Mouse (Mus musculus): Measurements from ENCODE around the gene Krt8. TPM values are rescaled to one million over a fixed set of nuclear protein-coding genes. Genes with fewer than 3 reads are reported as not detected.
"Not testable (repeated sequence)": the region's sequence is repeated elsewhere in the genome, so short reads cannot be mapped to it uniquely, and the experiment has no call there.

The Krt8 gene
- polyA plus RNA-seq, 1 experiment from 2014 or later = 184 TPM

DNA sequence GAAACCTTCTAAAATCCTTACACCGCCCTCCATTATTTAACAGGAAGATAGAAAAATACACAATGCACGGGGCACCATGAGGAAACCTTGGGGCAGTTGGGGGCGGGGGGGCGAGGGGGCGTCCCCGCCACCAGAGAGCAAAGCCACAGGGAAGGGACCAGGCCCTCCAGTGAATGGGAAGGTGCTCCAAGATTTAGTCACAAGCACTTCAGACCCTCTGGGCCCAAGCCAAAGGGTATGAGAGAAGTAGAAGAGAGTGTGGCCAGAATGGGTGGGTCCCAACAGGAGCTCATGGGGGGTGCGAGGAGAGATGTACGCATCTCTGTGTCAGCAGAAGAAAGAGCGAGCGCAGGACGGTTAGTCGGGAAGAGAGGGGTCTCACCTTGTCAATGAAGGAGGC, 766 bp downstream of the Krt8 start:
- Histone ChIP-seq H3K4me2 (replicated peaks; ENCODE audit: low read depth, low read length) (peak overlapping the region; percentile 53), H3K4me1 (ENCODE audit: control insufficient read depth, insufficient read depth, low read length) (0 out of 2 replicates have a peak, but pooled peaks cover 2% of the 10 kb centered on the region), H3K4me3 (ENCODE audit: low read length) (peak overlapping the region; percentile 42), H3K9me3 (ENCODE audit: control insufficient read depth, low read length) (no peaks in the 10 kb centered on the region), H3K36me3 (ENCODE audit: control insufficient read depth, insufficient read depth, low read length) (no peaks in the 10 kb centered on the region), H3K27me3 (ENCODE audit: control insufficient read depth, insufficient read depth, low read length) (peaks cover 28% of the 10 kb centered on the region), H3K9ac (ENCODE audit: low read depth, low read length) (peak overlapping the region; percentile 58; the same call in 1 of the 2 replicates), H3K27ac (ENCODE audit: low read depth, low read length) (no peak overlapping the region)
- no peak for ATAC-seq (ENCODE audit: low FRiP score, low TSS enrichment)
- WGBS = 17% methylated on average over 12 of the region's 12 CpGs

DNA sequence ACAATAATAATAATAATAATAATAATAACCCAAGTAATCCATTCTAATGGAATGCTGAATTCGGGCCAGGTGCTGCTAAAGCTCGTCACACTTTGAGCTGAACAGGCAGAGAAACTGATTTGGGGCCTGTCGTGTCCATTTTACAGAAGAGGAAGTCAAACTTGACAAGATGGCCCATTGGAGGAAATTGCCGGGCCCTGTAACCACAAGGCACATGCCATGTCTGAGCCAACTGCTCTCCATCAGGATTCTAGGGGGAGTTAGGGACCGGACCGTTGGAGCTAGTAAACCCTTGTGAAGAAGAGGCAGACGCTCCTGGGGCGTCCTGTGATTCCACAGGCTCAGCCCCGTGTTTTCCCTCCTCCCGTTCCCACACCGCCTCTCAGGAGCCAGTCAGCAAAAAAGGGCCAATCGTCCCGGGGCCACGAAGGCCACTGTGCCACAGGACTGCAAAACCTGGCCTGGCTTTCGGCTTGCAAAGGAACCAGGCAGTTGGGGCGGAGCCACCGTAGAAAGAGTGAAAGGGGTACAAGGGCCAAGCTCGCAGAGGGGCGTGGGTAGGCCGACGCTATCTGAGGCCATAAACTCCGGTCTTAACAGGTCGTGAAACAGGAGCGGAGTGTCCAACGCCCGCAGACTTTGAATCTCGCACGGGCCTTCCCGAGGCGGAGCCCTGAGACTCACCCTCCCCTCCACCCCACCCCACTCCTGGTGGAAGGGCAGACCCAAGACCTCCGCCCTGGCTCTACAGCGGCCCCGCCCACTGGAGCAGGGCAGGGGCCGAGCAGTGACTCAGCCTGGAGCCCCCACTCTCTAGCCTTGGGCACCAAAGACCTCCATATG, 1.4 kb downstream of the Krt8 start:
- Histone ChIP-seq H3K4me3 (ENCODE audit: low read length) (peak overlapping the region; percentile 42), H3K27ac (ENCODE audit: low read depth, low read length) (0 out of 2 replicates have a peak overlapping the region, but pooled peaks have one; percentile 30), H3K9ac (ENCODE audit: low read depth, low read length) (peak overlapping the region; percentile 58; the same call in 1 of the 2 replicates), H3K9me3 (ENCODE audit: control insufficient read depth, low read length) (no peaks in the 10 kb centered on the region), H3K4me1 (ENCODE audit: control insufficient read depth, insufficient read depth, low read length) (0 out of 2 replicates have a peak, but pooled peaks cover 2% of the 10 kb centered on the region), H3K27me3 (ENCODE audit: control insufficient read depth, insufficient read depth, low read length) (peaks cover 28% of the 10 kb centered on the region), H3K36me3 (ENCODE audit: control insufficient read depth, insufficient read depth, low read length) (no peaks in the 10 kb centered on the region; the same call in 1 of the 2 replicates), H3K4me2 (replicated peaks; ENCODE audit: low read depth, low read length) (peak overlapping the region; percentile 53)
- WGBS = 2% methylated on average over 34 of the region's 34 CpGs
- ATAC-seq (ENCODE audit: low FRiP score, low TSS enrichment) = peak; percentile 85

DNA sequence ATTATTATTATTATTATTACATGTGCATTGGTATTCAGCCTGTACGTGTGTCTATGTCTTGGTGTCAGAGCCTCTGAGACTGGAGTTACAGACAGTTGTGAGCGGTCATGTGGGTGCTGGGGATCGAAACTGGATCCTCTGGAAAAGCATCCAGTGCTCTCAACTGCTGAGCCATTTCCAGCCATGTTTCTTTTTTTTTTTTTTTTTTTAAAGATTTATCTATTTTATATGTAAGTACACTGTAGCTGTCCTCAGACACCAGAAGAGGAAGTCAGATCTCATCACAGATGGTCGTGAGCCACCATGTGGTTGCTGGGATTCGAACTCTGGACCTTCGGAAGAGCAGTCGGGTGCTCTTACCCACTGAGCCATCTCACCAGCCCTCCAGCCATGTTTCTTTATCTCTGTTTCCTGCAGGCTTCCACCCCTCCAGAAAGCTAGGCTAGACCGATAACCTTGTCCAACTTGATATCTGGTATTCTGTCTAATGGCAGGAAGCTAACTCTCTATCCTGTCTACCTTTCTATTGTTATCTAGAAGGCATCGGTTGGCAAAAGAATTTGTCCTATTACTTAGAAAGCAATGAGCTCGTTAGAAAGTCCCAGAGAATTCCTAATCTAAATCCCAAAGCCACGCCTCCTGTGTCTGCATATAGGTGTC, 4.5 kb downstream of the Krt8 start:
- 89% methylated on average over 11 of the region's 11 CpGs for WGBS
- no peak overlapping the region for H3K27ac ChIP-seq (ENCODE audit: low read depth, low read length)
- H3K9ac ChIP-seq (ENCODE audit: low read depth, low read length) = no peak overlapping the region
- H3K4me1 ChIP-seq (ENCODE audit: control insufficient read depth, insufficient read depth, low read length) = 0 out of 2 replicates have a peak, but pooled peaks cover 2% of the 10 kb centered on the region
- no peaks in the 10 kb centered on the region; the same call in 1 of the 2 replicates for H3K36me3 ChIP-seq (ENCODE audit: control insufficient read depth, insufficient read depth, low read length)
- ATAC-seq (ENCODE audit: low FRiP score, low TSS enrichment) = no peak
- no peak overlapping the region for H3K4me3 ChIP-seq (ENCODE audit: low read length)
- no peak overlapping the region for H3K4me2 ChIP-seq (replicated peaks; ENCODE audit: low read depth, low read length)
- H3K27me3 ChIP-seq (ENCODE audit: control insufficient read depth, insufficient read depth, low read length) = peaks cover 22% of the 10 kb centered on the region
- H3K9me3 ChIP-seq (ENCODE audit: control insufficient read depth, low read length) = peaks cover 4% of the 10 kb centered on the region; the same call in 1 of the 2 replicates

DNA sequence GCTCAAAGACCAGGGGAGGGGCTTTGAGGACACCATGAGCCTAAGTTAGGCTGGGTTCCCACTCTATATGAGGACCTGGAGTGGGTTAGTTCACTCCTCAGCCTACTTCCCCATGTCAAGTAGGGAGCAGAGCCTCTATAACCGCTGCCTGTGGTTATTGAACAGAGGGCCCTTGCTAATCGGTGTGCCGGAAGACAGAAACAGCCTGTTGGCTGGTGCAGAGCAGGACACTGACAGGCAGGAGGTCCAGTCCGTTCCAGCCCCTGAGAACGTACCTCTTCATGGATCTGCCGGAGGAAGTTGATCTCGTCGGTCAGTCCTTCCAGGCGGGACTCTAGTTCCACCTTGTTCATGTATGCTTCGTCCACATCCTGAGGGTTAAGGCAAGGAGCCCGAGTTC, 5.1 kb downstream of the Krt8 start:
- 89% methylated on average over 11 of the region's 11 CpGs for WGBS
- Histone ChIP-seq H3K4me1 (ENCODE audit: control insufficient read depth, insufficient read depth, low read length) (0 out of 2 replicates have a peak, but pooled peaks cover 2% of the 10 kb centered on the region), H3K27me3 (ENCODE audit: control insufficient read depth, insufficient read depth, low read length) (peaks cover 15% of the 10 kb centered on the region), H3K9ac (ENCODE audit: low read depth, low read length) (no peak overlapping the region), H3K27ac (ENCODE audit: low read depth, low read length) (no peak overlapping the region), H3K36me3 (ENCODE audit: control insufficient read depth, insufficient read depth, low read length) (no peaks in the 10 kb centered on the region; the same call in 1 of the 2 replicates), H3K4me3 (ENCODE audit: low read length) (no peak overlapping the region), H3K9me3 (ENCODE audit: control insufficient read depth, low read length) (peaks cover 4% of the 10 kb centered on the region; the same call in 1 of the 2 replicates), H3K4me2 (replicated peaks; ENCODE audit: low read depth, low read length) (no peak overlapping the region)
- ATAC-seq (ENCODE audit: low FRiP score, low TSS enrichment) = no peak

DNA sequence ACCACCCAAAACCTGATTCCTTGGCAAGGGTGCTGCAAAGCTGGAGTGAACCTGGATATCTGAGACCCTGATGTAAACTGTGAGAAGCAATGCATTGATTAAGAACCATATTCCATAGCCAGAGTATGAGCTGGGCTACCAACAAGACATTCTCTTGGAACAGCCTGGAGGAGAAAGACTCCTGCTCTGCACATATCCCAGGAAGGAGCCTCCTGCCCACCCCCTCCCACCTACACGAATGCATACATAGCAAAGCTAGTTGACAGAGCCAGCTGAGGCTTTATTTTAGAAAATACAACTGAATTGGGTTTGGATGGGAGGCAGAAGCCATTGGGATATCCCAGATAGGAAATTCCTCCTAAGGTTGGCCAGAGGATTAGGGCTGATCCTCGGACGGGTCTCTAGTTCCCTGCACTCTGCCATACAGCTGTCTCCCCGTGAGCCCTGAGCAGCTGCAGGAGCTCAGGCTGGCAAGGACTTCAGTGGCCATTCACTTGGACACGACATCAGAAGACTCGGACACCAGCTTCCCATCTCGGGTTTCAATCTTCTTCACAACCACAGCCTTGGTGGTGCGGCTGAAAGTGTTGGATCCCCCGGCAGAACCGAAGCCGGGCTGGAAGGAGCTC, 7.7 kb downstream of the Krt8 start:
- ATAC-seq (ENCODE audit: low FRiP score, low TSS enrichment); H3K4me1 ChIP-seq (ENCODE audit: control insufficient read depth, insufficient read depth, low read length); H3K4me2 ChIP-seq (replicated peaks; ENCODE audit: low read depth, low read length); H3K4me3 ChIP-seq (ENCODE audit: low read length); H3K9me3 ChIP-seq (ENCODE audit: control insufficient read depth, low read length); H3K27ac ChIP-seq (ENCODE audit: low read depth, low read length); H3K9ac ChIP-seq (ENCODE audit: low read depth, low read length); H3K27me3 ChIP-seq (ENCODE audit: control insufficient read depth, insufficient read depth, low read length); H3K36me3 ChIP-seq (ENCODE audit: control insufficient read depth, insufficient read depth, low read length): not testable (repeated sequence)
- 63% methylated on average over 11 of the region's 11 CpGs for whole genome bisulfite sequencing

DNA sequence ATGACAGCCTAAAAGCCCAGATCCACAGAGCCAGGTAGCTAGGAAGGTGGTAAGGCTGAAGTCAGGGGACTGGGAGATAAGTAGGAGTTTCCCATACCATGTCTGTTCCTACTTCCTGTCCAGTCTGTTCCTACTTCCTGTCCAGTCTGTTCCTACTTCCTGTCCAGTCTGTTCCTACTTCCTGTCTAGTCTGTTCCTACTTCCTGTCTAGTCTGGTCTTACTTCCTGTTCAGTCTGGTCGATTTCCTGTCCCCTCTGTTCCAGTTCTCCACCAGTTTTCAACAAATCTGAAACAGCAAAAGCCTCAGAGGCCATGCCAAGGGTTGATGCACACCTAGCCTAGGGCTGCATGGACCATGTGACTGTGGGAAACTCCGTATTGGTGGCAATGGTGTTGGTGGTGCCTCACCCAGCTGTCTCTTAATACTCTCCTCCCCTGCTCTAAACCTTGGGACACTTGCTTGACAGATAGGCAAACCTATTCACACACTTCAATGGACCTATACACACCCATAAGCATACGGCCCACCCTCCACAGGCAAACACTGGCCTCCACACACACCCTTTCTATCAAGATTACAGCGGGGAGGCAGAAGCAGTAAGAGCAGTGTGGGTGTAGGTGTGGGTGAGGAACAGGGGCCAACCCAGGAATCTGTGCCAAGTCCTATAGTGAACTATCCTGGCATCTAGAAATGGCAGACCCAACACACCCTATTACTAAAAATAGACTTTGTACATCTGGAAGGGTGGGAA, 8.6 kb downstream of the Krt8 start:
- Histone ChIP-seq H3K4me2 (replicated peaks; ENCODE audit: low read depth, low read length) (no peak overlapping the region), H3K27me3 (ENCODE audit: control insufficient read depth, insufficient read depth, low read length) (no peaks in the 10 kb centered on the region), H3K4me1 (ENCODE audit: control insufficient read depth, insufficient read depth, low read length) (no peaks in the 10 kb centered on the region), H3K9ac (ENCODE audit: low read depth, low read length) (no peak overlapping the region), H3K36me3 (ENCODE audit: control insufficient read depth, insufficient read depth, low read length) (no peaks in the 10 kb centered on the region; the same call in 1 of the 2 replicates), H3K27ac (ENCODE audit: low read depth, low read length) (no peak overlapping the region), H3K4me3 (ENCODE audit: low read length) (no peak overlapping the region), H3K9me3 (ENCODE audit: control insufficient read depth, low read length) (peaks cover 4% of the 10 kb centered on the region; the same call in 1 of the 2 replicates)
- no peak for ATAC-seq (ENCODE audit: low FRiP score, low TSS enrichment)
- WGBS = 85% methylated on average over 4 of the region's 4 CpGs

DNA sequence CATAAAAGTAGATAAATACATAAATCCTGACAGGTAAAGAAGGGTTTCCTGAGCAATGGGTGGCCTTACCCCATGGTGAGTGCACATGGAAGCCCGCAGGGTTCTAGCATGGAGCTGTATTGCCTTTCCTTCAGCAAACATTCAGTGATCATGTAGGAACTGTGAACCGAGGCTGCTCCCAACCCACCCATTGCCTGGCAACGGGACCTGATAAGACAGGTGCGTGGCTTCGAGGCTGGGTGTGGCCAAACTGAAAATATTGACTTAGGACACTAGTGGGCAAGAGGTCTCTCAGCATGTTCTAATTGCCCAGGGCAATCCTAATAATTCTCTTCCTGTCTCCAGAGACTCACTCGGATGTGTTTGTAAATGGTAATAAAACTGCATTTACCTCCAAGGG, 9.9 kb downstream of the Krt8 start:
- Histone ChIP-seq H3K4me1 (ENCODE audit: control insufficient read depth, insufficient read depth, low read length) (no peaks in the 10 kb centered on the region), H3K9me3 (ENCODE audit: control insufficient read depth, low read length) (peaks cover 4% of the 10 kb centered on the region; the same call in 1 of the 2 replicates), H3K9ac (ENCODE audit: low read depth, low read length) (no peak overlapping the region), H3K27ac (ENCODE audit: low read depth, low read length) (no peak overlapping the region), H3K36me3 (ENCODE audit: control insufficient read depth, insufficient read depth, low read length) (no peaks in the 10 kb centered on the region; the same call in 1 of the 2 replicates), H3K27me3 (ENCODE audit: control insufficient read depth, insufficient read depth, low read length) (no peaks in the 10 kb centered on the region), H3K4me3 (ENCODE audit: low read length) (no peak overlapping the region), H3K4me2 (replicated peaks; ENCODE audit: low read depth, low read length) (no peak overlapping the region)
- 88% methylated on average over 6 of the region's 6 CpGs for WGBS
- ATAC-seq (ENCODE audit: low FRiP score, low TSS enrichment) = no peak

DNA sequence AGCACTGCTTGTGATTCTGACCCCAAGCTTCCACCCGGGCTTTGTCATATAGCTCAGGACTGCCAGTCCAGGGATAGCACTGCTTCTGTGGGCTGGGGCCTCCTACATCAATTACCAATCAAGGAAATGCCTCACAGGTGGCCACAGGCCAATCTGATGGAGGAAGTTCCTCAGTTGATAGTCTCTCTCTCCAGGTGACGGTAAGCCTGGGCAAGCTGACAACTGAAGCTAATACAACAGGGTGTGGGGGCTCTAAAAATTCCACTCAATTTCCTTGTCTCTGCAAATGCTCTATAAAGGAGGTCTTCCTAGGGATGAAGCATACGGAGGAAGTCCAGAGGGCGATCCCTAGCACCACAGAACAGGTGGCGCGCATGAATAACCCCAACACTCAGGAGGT, 13.3 kb downstream of the Krt8 start:
- no peak overlapping the region for H3K4me3 ChIP-seq (ENCODE audit: low read length)
- H3K9ac ChIP-seq (ENCODE audit: low read depth, low read length) = no peak overlapping the region
- H3K4me2 ChIP-seq (replicated peaks; ENCODE audit: low read depth, low read length) = no peak overlapping the region
- H3K27ac ChIP-seq (ENCODE audit: low read depth, low read length) = no peak overlapping the region
- H3K27me3 ChIP-seq (ENCODE audit: control insufficient read depth, insufficient read depth, low read length) = no peaks in the 10 kb centered on the region
- H3K4me1 ChIP-seq (ENCODE audit: control insufficient read depth, insufficient read depth, low read length) = no peaks in the 10 kb centered on the region
- no peak for ATAC-seq (ENCODE audit: low FRiP score, low TSS enrichment)
- 89% methylated on average over 6 of the region's 6 CpGs for WGBS
- peaks cover 4% of the 10 kb centered on the region; the same call in 1 of the 2 replicates for H3K9me3 ChIP-seq (ENCODE audit: control insufficient read depth, low read length)
- H3K36me3 ChIP-seq (ENCODE audit: control insufficient read depth, insufficient read depth, low read length) = no peaks in the 10 kb centered on the region
